Mouse (Mus musculus) heart, adult 2 months (tissue): Measurements from ENCODE around the gene Fndc3b.

ENCODE experiments used
- CTCF ChIP-seq: fragments of 200-600 bp; IDR thresholded peaks from 2 replicates; pipeline ENCODE4 v1.8.1; 2022; ENCODE audit warnings: antibody characterized with exemption, mild to moderate bottlenecking, moderate library complexity
- EP300 ChIP-seq: fragments of 200-500 bp; IDR thresholded peaks from 2 replicates; pipeline ENCODE4 v1.6.1; 2011; ENCODE audit warnings: low read depth, low read length, control low read depth; ENCODE audit not compliant: insufficient read depth
- POLR2A ChIP-seq: fragments of 200-500 bp; IDR thresholded peaks from 2 replicates; pipeline ENCODE4 v1.6.1; 2011; ENCODE audit warnings: mild to moderate bottlenecking, low read depth, low read length, control low read depth; ENCODE audit not compliant: insufficient read depth

GRCm38 (mm10) chr3:27610547-27610946 lies 100.6 kb downstream of the Fndc3b start:
- no peak for TF ChIP-seq CTCF
- no peak for TF ChIP-seq POLR2A
- TF ChIP-seq EP300 = no peak
